Mouse (Mus musculus) Patski (cell line): ENCODE data around the gene Toe1. TPM values are rescaled to one million over a fixed set of nuclear protein-coding genes. Genes with fewer than 3 reads are reported as not detected.

Experiments
- ATAC-seq: fragments of 100-300 bp; one replicate; pipeline ENCODE4 v1.8.0; 2021
- CTCF ChIA-PET: fragments of 350-600 bp; sonication (Branson Sonifier 250); formaldehyde crosslinking; loops from one replicate; lab custom pipeline; 2022; ENCODE audit warnings: inconsistent platforms; lab: Charles Lee
- POLR2A ChIA-PET: fragments of 350-600 bp; sonication (Branson Sonifier 250); formaldehyde crosslinking; loops from one replicate; lab custom pipeline; 2022; ENCODE audit warnings: antibody characterized with exemption, inconsistent platforms; lab: Charles Lee
- DNase-seq: peaks from one replicate; pipeline ENCODE4 v3.0.0-alpha.2; 2011; ENCODE audit warnings: low read depth, low spot score
- H3K27me3 ChIP-seq: fragments of 371-371 bp; one replicate; pipeline ENCODE4 v1.5.1; 2021
- CTCF ChIP-seq: fragments of 100-300 bp; IDR thresholded peaks from one replicate; pipeline ENCODE4 v1.5.1; 2021
- in situ Hi-C: fragments of 300-500 bp; cut with MboI; formaldehyde crosslinking; loops from 3 replicates; pipeline ENCODE4 v1.11.1; 2018; ENCODE audit warnings: low pct_unique_long_range_greater_than_20kb, mixed read lengths
- polyA plus RNA-seq: library from polyadenylated mRNA; unstranded; gene quantifications from one replicate; pipeline ENCODE4 v1.2.3, GENCODE M21; 2021

Toe1 gene
- polyA plus RNA-seq, 1 experiment from 2014 or later, result 14.2 TPM

GRCm38 (mm10) chr4:116769060-116769459 lies 38.4 kb downstream of the Toe1 start:
- in situ Hi-C loops, result no loop called here
- ChIA-PET CTCF (no interaction called here), POLR2A (no interaction called here)
- TF ChIP-seq CTCF, result no peak
- H3K27me3 ChIP-seq, result no peaks in the 10 kb centered on the region
- no peak for DNase-seq
- no peak for ATAC-seq

GRCm38 (mm10) chr4:116768510-116768909 lies 38.9 kb downstream of the Toe1 start:
- in situ Hi-C loops, result no loop called here
- DNase-seq (no peak), ATAC-seq (no peak)
- no peak for TF ChIP-seq CTCF
- CTCF ChIA-PET, result no interaction called here
- no peaks in the 10 kb centered on the region for H3K27me3 ChIP-seq
- POLR2A ChIA-PET, result no interaction called here

GRCm38 (mm10) chr4:116764001-116764400 lies 43.4 kb downstream of the Toe1 start:
- in situ Hi-C loops, result no loop called here
- no peaks in the 10 kb centered on the region for H3K27me3 ChIP-seq
- ChIA-PET CTCF (no interaction called here), POLR2A (no interaction called here)
- DNase-seq (no peak), ATAC-seq (no peak)
- no peak for TF ChIP-seq CTCF

- no peak for TF ChIP-seq CTCF
- POLR2A ChIA-PET, result no interaction called here
- no peak for DNase-seq
- no peak for ATAC-seq
- in situ Hi-C loops, result no loop called here
- no peaks in the 10 kb centered on the region for H3K27me3 ChIP-seq
- CTCF ChIA-PET, result no interaction called here
These were observed 45.5 kb downstream of the Toe1 start for GRCm38 (mm10) chr4:116761914-116762313.

- CTCF ChIA-PET, result interaction anchor here (1.6 kb wide), 1 partner anchor 39 kb away, joined by 6 read pairs; no protein-coding TSS in a partner anchor
These were observed 57.7 kb downstream of the Toe1 start for GRCm38 (mm10) chr4:116749750-116750149.

More at GRCm38 (mm10) chr4:116749750-116750149, 57.7 kb downstream of the Toe1 start:
- no peak for TF ChIP-seq CTCF
- in situ Hi-C loops, result no loop called here
- POLR2A ChIA-PET, result no interaction called here
- no peak for DNase-seq
- ATAC-seq, result no peak
- H3K27me3 ChIP-seq, result no peaks in the 10 kb centered on the region

Other genes starting within 250 kb of the Toe1 start
- 43.9 TPM for gene Gpbp1l1, start 250.0 kb downstream of the Toe1 start, polyA plus RNA-seq
- 1.8 TPM for gene Ccdc17, start 211.0 kb downstream of the Toe1 start, polyA plus RNA-seq
- 49.4 TPM for gene Nasp, start 179.7 kb downstream of the Toe1 start, polyA plus RNA-seq
- gene Akr1a1, start 156.0 kb downstream of the Toe1 start, polyA plus RNA-seq, result 517 TPM
- 538 TPM for gene Prdx1, start 122.1 kb downstream of the Toe1 start, polyA plus RNA-seq
- 12.4 TPM for gene Mmachc, start 99.2 kb downstream of the Toe1 start, polyA plus RNA-seq
- 30.5 TPM for gene Ccdc163, start 99.1 kb downstream of the Toe1 start, polyA plus RNA-seq
- gene Tesk2, start 86.7 kb downstream of the Toe1 start, polyA plus RNA-seq, result 3.6 TPM
- 5.6 TPM for gene Mutyh, start 83 bp upstream of the Toe1 start, polyA plus RNA-seq
- 0.28 TPM for gene Hpdl, start 14.1 kb upstream of the Toe1 start, polyA plus RNA-seq
- gene Zswim5, start 69.7 kb upstream of the Toe1 start, polyA plus RNA-seq, result 0.96 TPM
- gene Urod, start 186.8 kb upstream of the Toe1 start, polyA plus RNA-seq, result 62.3 TPM
- gene Hectd3, start 187.7 kb upstream of the Toe1 start, polyA plus RNA-seq, result 14.4 TPM
- gene Eif2b3, start 211.8 kb upstream of the Toe1 start, polyA plus RNA-seq, result 23.1 TPM